Mouse (Mus musculus) small intestine, adult 2 months (tissue): ENCODE results near the gene Vmn1r52. TPM values are rescaled to one million over a fixed set of nuclear protein-coding genes. Genes with fewer than 3 reads are reported as not detected.
"Not testable (repeated sequence)": the region's sequence is repeated elsewhere in the genome, so short reads cannot be mapped to it uniquely, and the experiment has no call there.

Source experiments
- H3K27ac ChIP-seq: fragments of 200-500 bp; 2 replicates; pipeline ENCODE4 v1.5.1; 2012; ENCODE audit warnings: low read depth, low read length, control low read depth, inconsistent platforms; ENCODE audit not compliant: insufficient read depth
- H3K27me3 ChIP-seq: fragments of 200-500 bp; 2 replicates; pipeline ENCODE4 v1.6.1; 2012; ENCODE audit warnings: mild to moderate bottlenecking, moderate library complexity, low read length, inconsistent platforms; ENCODE audit not compliant: control insufficient read depth, insufficient read depth
- H3K36me3 ChIP-seq: fragments of 200-500 bp; 2 replicates; pipeline ENCODE4 v1.6.1; 2012; ENCODE audit warnings: mild to moderate bottlenecking, low read length, control low read depth, inconsistent platforms; ENCODE audit not compliant: control insufficient read depth, insufficient read depth
- H3K4me1 ChIP-seq: fragments of 200-500 bp; 2 replicates; pipeline ENCODE4 v1.6.1; 2012; ENCODE audit warnings: low read length, inconsistent platforms, mixed read lengths; ENCODE audit not compliant: control insufficient read depth, insufficient read depth, insufficient read length
- H3K4me3 ChIP-seq: fragments of 200-500 bp; 2 replicates; pipeline ENCODE4 v1.5.1; 2012; ENCODE audit warnings: low read depth, mild to moderate bottlenecking, control low read depth, inconsistent platforms, low read length, moderate library complexity
- CTCF ChIP-seq: fragments of 200-500 bp; IDR thresholded peaks from 2 replicates; pipeline ENCODE4 v1.5.1; 2012; ENCODE audit warnings: low read depth, mild to moderate bottlenecking, control low read depth, inconsistent platforms, low read length, moderate library complexity, mixed read lengths; ENCODE audit not compliant: insufficient replicate concordance, insufficient read length; ENCODE audit errors: extremely low read depth
- POLR2A ChIP-seq: fragments of 200-500 bp; IDR thresholded peaks from 2 replicates; pipeline ENCODE4 v1.6.1; 2012; ENCODE audit warnings: low read depth, mild to moderate bottlenecking, control low read depth, inconsistent platforms, low read length, moderate library complexity
- WGBS: fragments of 180-500 bp; shearing (Covaris S2); methylation state at CpG from one replicate; pipeline ENCODE4 v1.1.7; 2018; 5-methylcytosine and 5-hydroxymethylcytosine counted together
- polyA plus RNA-seq: library from polyadenylated mRNA; depleted of rRNA; stranded (reverse); fragments of >200 nt; gene quantifications from 2 replicates; pipeline ENCODE4 v1.2.3, GENCODE M21; 2012; rRNA removed

Gene Vmn1r52
- polyA plus RNA-seq, result not detected in 2 replicates

DNA sequence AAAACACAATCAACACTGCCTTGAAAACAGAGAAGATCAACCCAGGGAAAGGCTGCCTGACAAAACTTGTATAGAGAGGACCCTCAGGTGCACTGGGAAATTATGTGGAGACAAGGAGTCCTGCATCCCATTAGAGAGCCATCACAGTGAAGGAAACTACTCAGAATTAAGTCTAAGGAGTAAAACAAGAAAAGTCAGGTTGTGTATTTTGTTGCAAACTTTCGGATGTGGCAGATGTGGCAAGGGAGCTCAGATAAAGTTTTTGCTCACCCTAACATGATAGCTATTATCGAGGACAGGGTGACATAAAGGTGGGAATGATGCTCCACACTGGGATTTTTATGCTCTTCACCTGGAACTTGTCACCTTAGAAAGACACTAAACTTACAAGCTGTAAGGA is at the start of gene Vmn1r52:
Gene Vmn1r52, plus strand, starts transcription at position 301 of the 400 bp plus-strand sequence.
- Histone ChIP-seq H3K36me3 (no peaks in the 10 kb centered on the region), H3K27me3 (no peaks in the 10 kb centered on the region), H3K4me1 (no peaks in the 10 kb centered on the region), H3K4me3 (no peak within 1 kb of the TSS), H3K27ac (no peak within 1 kb of the TSS)
- TF ChIP-seq POLR2A (no peak), CTCF (no peak)
- 70% methylated on average over 2 of the region's 2 CpGs for WGBS

DNA sequence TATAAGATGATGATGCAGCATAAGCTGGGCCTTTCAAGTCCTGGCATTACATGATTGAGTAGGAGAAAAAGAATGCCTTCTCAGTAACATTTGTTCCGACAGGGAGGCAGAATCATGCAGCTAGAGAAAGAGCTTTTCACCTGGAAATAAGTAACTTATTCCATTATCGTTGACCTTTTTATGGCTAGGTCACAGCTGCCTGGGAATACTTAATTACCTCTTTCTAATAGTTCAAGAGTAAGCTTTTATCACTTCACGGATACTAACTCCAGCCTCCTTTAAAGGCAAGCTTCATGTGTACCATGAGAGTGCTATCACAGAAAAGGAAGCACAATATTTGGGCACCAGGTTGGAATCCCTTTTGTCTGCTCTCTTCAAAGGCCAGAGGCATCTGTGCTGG is 14.5 kb upstream of the Vmn1r52 start:
- 37% methylated on average over 3 of the region's 3 CpGs for WGBS
- no peak overlapping the region for H3K27ac ChIP-seq
- TF ChIP-seq POLR2A (no peak), CTCF (no peak)
- no peaks in the 10 kb centered on the region for H3K36me3 ChIP-seq
- H3K4me1 ChIP-seq, result no peaks in the 10 kb centered on the region
- no peaks in the 10 kb centered on the region for H3K27me3 ChIP-seq
- H3K4me3 ChIP-seq, result no peak overlapping the region

DNA sequence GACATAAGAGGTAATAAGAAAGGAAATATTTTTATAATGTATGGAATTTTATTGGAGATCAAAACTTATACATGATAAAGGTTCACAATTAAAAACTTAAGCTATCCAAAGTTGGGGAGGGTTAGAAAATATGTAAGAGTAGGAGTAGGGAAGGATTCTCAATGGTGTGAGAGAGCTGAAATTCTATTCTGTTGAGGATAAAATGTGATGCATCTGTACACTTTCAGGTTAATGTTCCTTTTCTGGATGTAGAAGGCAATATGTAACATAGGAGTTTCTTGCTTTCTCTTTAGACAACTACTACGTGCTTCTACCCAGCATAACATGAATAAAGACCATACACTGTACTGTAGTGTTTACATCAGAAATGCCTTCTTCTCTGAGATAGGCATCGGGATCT is 27.9 kb downstream of the Vmn1r52 start, which contains the start of gene V1ra8:
Gene V1ra8, plus strand, starts transcription at position 301 of the 400 bp plus-strand sequence.
- not testable (repeated sequence) for H3K4me1 ChIP-seq, H3K27me3 ChIP-seq, H3K27ac ChIP-seq, H3K4me3 ChIP-seq, H3K36me3 ChIP-seq
- 81% methylated on average over 2 of the region's 2 CpGs for WGBS

GRCm38 (mm10) chr6:90224338-90224737 is 49.7 kb downstream of the Vmn1r52 start, which contains the start of gene Vmn1r53:
Vmn1r53 (minus strand) TSS chr6:90224438.
- no peaks in the 10 kb centered on the region for H3K4me1 ChIP-seq
- WGBS, result 69% methylated on average over 1 of the region's 1 CpGs
- TF ChIP-seq CTCF (no peak), POLR2A (no peak)
- no peak within 1 kb of the TSS for H3K27ac ChIP-seq
- H3K27me3 ChIP-seq, result no peaks in the 10 kb centered on the region
- H3K4me3 ChIP-seq, result no peak within 1 kb of the TSS
- H3K36me3 ChIP-seq, result no peaks in the 10 kb centered on the region

Other genes with a start within 250 kb of the Vmn1r52 start
- not detected in 2 replicates for gene Vmn1r45, start 234.2 kb upstream of the Vmn1r52 start, polyA plus RNA-seq
- gene Vmn1r46, start 205.5 kb upstream of the Vmn1r52 start, polyA plus RNA-seq, result not detected in 2 replicates
- not detected in 2 replicates for gene Vmn1r47, start 158.7 kb upstream of the Vmn1r52 start, polyA plus RNA-seq
- not detected in 2 replicates for gene Vmn1r48, start 138.0 kb upstream of the Vmn1r52 start, polyA plus RNA-seq
- not detected in 2 replicates for gene Vmn1r49, start 96.3 kb upstream of the Vmn1r52 start, polyA plus RNA-seq
- gene Vmn1r50, start 73.4 kb upstream of the Vmn1r52 start, polyA plus RNA-seq, result not detected in 2 replicates
- gene Vmn1r51, start 52.2 kb upstream of the Vmn1r52 start, polyA plus RNA-seq, result not detected in 2 replicates
- gene V1ra8, start 28.0 kb downstream of the Vmn1r52 start, polyA plus RNA-seq, result not detected in 2 replicates
- gene Vmn1r53, start 49.6 kb downstream of the Vmn1r52 start, polyA plus RNA-seq, result not detected in 2 replicates
- not detected in 2 replicates for gene Vmn1r54, start 71.5 kb downstream of the Vmn1r52 start, polyA plus RNA-seq
- gene BC048671, start 126.4 kb downstream of the Vmn1r52 start, polyA plus RNA-seq, result not detected in 2 replicates
- gene Chst13, start 150.4 kb downstream of the Vmn1r52 start, polyA plus RNA-seq, result 0.09 and 0.52 TPM in 2 replicates
- gene Uroc1, start 158.5 kb downstream of the Vmn1r52 start, polyA plus RNA-seq, result not detected in 2 replicates
- gene Zxdc, start 194.7 kb downstream of the Vmn1r52 start, polyA plus RNA-seq, result 14.5 and 26.8 TPM in 2 replicates